Mouse (Mus musculus): ENCODE data around the gene Samhd1. TPM values are rescaled to one million over a fixed set of nuclear protein-coding genes. Genes with fewer than 3 reads are reported as not detected.

Samhd1 gene
- polyA plus RNA-seq, 1 experiment from 2014 or later: 24.9 TPM

DNA sequence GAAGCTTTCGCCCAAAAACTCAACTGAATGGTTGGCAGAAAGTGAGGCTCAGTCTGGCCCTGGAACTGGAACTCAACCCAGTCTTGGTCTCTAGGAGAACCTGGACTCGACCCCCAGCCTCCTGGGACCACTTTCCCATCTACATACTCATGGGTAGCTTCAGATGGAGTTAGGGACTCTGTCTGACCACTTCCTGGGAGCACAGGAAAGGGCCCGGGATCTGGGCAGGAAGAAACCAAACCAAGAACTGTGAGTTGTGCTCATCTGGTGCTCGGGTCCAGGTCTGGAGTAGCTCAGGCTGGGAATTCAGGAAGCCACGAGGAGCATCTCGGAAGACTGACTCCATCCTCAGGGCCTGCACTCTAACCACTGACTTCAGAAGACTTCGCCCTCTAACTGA is 58.5 kb downstream of the Samhd1 start:
- 58% methylated on average over 7 of the region's 7 CpGs for WGBS (ENCODE audit: insufficient replicate concordance)
- Histone ChIP-seq H3K4me2 (no peak overlapping the region), H3K4me3 (no peak overlapping the region), H3K36me3 (0 out of 2 replicates have a peak, but pooled peaks cover 2% of the 10 kb centered on the region), H3K27ac (no peak overlapping the region), H3K9me3 (replicated peaks) (no peaks in the 10 kb centered on the region), H3K27me3 (replicated peaks) (peaks cover 65% of the 10 kb centered on the region), H3K4me1 (peaks cover 58% of the 10 kb centered on the region), H3K9ac (no peak overlapping the region)
- no peak for ATAC-seq

DNA sequence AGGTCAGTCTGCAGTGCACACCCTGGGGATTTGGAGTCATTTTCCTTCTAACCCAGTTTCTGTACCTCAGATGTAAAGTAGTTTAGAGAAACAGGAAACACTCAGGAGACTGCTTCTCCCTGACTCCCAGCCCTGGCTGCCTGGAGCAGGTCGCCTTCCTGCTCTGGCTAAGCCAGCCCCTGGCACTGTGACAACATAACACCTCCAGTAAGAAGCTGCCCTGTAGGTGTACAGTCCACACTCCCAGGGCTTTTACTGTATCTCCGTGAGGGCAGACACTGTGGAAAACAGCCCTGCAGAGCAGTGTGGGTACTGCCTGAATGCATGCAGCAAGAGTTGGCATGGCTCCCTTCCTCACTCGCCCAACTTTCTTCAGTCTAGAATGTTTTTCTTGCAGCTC is 59.4 kb downstream of the Samhd1 start:
- no peaks in the 10 kb centered on the region for H3K9me3 ChIP-seq (replicated peaks)
- H3K4me3 ChIP-seq: no peak overlapping the region
- no peak for ATAC-seq
- H3K27ac ChIP-seq: no peak overlapping the region
- H3K9ac ChIP-seq: no peak overlapping the region
- H3K36me3 ChIP-seq: 0 out of 2 replicates have a peak, but pooled peaks cover 2% of the 10 kb centered on the region
- H3K4me2 ChIP-seq: no peak overlapping the region
- WGBS (ENCODE audit: insufficient replicate concordance): 52% methylated on average over 3 of the region's 3 CpGs
- peaks cover 67% of the 10 kb centered on the region for H3K4me1 ChIP-seq
- H3K27me3 ChIP-seq (replicated peaks): peaks cover 56% of the 10 kb centered on the region

DNA sequence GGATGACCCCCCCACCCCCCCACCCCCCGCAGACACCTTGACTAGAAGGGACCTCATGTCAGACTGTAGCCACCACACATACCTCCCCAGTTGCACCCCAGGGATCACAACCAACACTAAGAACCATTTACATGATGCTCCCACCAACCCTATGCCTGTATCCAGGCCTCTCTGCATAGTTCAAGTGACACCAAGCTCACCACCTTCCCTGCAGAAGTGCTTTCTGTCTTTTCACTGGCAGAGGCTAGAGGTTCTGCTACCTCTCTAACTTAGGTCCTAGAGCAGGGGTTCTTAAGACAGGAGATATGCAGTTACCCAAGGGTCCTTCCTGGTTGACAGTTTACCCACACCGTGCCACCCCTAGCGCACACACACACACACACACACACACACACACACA is 59.8 kb downstream of the Samhd1 start:
- peaks cover 71% of the 10 kb centered on the region for H3K4me1 ChIP-seq

DNA sequence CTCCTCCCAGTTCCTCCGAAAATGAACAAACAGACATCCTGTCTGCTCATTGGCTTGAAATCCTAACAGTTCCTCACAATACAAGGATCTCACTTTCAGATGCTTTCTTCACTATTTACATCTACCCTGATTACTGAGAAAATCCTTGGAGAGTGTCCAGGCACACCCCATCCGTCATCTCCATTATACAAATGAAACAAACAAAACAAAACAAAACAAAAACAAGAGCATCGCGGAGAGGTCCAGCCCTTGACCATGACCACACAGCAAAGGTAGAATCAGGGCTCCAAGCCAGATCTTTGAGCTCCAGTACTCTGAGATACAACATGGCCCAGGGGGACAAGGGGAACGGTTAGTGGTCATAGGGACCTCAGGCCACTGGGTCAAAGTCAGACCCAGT is 60.3 kb downstream of the Samhd1 start:
- peaks cover 47% of the 10 kb centered on the region for H3K27me3 ChIP-seq (replicated peaks)
- H3K4me2 ChIP-seq: no peak overlapping the region
- WGBS (ENCODE audit: insufficient replicate concordance): 77% methylated on average over 5 of the region's 5 CpGs
- H3K4me3 ChIP-seq: no peak overlapping the region
- H3K27ac ChIP-seq: no peak overlapping the region
- ATAC-seq: no peak
- H3K36me3 ChIP-seq: 0 out of 2 replicates have a peak, but pooled peaks cover 2% of the 10 kb centered on the region
- H3K9ac ChIP-seq: no peak overlapping the region
- H3K4me1 ChIP-seq: peaks cover 76% of the 10 kb centered on the region
- no peaks in the 10 kb centered on the region for H3K9me3 ChIP-seq (replicated peaks)

More for the DNA sequence above, 59.8 kb downstream of the Samhd1 start:
- Histone ChIP-seq H3K9me3 (replicated peaks) (no peaks in the 10 kb centered on the region), H3K4me3 (no peak overlapping the region), H3K27ac (no peak overlapping the region), H3K27me3 (replicated peaks) (peaks cover 51% of the 10 kb centered on the region), H3K36me3 (0 out of 2 replicates have a peak, but pooled peaks cover 2% of the 10 kb centered on the region), H3K9ac (no peak overlapping the region), H3K4me2 (no peak overlapping the region)
- ATAC-seq: no peak
- WGBS (ENCODE audit: insufficient replicate concordance): 62% methylated on average over 3 of the region's 3 CpGs

DNA sequence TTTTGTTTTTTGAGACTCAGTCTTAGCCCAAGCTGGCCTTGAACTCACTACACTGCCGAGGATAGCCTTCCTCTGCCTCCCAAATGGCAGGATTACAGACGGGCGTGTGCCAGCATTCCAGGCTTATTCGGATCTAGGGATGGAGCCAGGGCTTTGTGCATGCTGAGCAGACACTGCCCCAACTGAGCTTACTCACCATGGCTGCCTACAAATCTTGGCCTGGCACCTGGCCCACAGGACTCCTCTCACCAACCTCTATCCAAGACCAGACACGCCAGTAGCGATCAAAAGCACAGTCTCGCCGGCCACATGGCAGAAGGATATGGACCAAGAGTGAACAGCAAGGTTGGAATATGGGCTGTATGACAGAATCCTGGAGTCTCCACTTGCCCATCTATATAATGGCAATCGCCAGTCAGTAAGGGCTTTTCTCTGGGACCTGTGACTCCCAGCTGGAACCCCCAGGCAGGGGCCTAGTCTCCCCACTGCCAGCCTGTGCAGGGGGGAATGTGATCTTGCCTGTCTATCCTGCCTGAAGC is 60.8 kb downstream of the Samhd1 start:
- Histone ChIP-seq H3K27me3 (replicated peaks) (peaks cover 41% of the 10 kb centered on the region), H3K4me1 (peaks cover 78% of the 10 kb centered on the region), H3K27ac (no peak overlapping the region), H3K4me3 (no peak overlapping the region), H3K9ac (no peak overlapping the region), H3K36me3 (0 out of 2 replicates have a peak, but pooled peaks cover 2% of the 10 kb centered on the region), H3K4me2 (no peak overlapping the region), H3K9me3 (replicated peaks) (no peaks in the 10 kb centered on the region)
- ATAC-seq: no peak
- WGBS (ENCODE audit: insufficient replicate concordance): 71% methylated on average over 9 of the region's 9 CpGs

DNA sequence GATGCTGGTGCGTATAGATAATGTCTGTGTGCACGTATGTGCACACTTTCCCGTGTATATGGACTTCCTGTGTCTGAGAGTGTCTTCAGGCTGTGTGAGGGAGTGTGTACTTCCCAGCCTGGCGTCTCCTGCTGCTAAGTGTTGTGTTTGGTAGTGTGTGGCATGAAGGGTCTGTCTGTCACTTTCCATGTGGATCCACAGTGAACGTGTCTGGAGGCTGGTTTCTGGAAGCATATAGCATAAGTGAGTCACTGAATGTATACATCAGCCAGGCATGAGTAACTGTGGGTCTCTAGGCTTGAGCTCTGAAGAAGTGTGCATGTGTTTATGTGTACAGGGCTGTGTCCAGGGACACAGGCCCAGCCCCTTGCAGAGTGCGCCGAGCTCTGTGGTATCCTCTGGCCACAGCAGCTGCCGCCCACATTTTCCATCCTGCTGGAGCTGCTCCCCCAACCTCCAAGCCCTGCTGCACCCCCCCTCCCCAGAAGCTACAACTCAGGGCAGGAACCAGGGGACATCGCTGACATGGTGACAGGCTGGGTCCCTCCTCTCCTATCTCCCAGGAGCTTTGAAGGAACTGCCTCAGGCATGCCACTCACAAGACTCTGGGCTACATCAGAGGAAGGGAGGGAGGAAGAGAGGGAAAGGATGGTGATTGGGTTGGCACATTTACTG is 61.5 kb downstream of the Samhd1 start:
- no peak overlapping the region for H3K4me3 ChIP-seq
- ATAC-seq: no peak
- 59% methylated on average over 9 of the region's 9 CpGs for WGBS (ENCODE audit: insufficient replicate concordance)
- H3K9me3 ChIP-seq (replicated peaks): no peaks in the 10 kb centered on the region
- H3K27ac ChIP-seq: no peak overlapping the region
- H3K36me3 ChIP-seq: 0 out of 2 replicates have a peak, but pooled peaks cover 2% of the 10 kb centered on the region
- H3K4me2 ChIP-seq: no peak overlapping the region
- H3K4me1 ChIP-seq: peaks cover 85% of the 10 kb centered on the region
- H3K27me3 ChIP-seq (replicated peaks): peaks cover 34% of the 10 kb centered on the region
- no peak overlapping the region for H3K9ac ChIP-seq

DNA sequence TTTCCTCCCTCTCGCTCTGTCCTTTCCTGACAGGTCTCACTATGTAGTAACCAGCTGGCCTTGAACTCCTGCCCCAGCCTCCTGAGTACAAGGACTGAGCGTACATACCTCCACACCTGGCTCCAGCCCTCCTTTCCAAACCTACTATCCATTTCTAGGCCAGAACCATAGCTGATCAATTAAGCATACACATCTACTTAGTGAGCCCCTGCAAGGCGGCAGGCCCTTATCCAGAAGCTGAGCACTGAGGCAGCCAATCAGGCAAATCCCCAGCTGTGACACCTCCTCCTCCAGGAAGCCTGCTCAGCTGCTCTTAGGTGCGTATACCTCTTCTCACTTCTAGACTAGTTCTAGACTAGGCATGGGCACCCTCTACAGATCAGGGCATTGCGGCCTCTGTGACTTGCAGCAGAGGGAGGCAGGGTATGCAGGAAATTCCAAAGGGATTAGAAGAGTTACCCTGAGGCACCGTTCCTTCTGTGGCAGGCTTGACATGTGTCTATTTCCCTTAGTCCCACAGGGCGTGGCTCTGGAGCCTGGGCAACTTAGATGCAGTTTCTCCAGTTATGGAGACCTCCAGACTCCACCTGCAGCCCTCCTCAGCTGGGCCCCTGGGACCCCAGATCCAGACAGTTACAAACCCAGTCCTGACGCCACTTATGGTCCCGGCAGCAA is 62.6 kb downstream of the Samhd1 start:
- Histone ChIP-seq H3K27me3 (replicated peaks) (peaks cover 23% of the 10 kb centered on the region), H3K4me2 (no peak overlapping the region), H3K9me3 (replicated peaks) (no peaks in the 10 kb centered on the region), H3K4me3 (no peak overlapping the region), H3K27ac (no peak overlapping the region), H3K36me3 (0 out of 2 replicates have a peak, but pooled peaks cover 2% of the 10 kb centered on the region), H3K9ac (no peak overlapping the region), H3K4me1 (peaks cover 85% of the 10 kb centered on the region)
- ATAC-seq: no peak
- 60% methylated on average over 9 of the region's 9 CpGs for WGBS (ENCODE audit: insufficient replicate concordance)

DNA sequence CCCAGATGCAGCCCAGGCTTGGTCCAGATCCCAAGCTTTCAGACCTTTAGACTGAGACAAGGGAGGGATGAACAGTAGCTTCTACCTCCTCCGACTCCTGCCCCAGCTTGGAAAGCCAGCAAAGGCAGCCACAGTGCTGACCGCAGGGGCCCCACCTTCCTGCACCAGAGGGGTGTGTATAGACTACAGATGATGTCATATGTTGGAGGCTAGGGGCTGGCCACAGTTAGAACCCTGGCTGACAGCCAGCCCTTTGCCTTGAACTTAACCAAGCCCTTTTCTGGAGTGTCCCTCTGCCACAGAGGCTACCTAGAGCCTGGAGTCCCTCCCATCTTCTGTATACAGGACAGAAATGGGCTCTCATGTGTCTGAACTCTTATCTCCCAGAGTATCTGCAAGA is 63.5 kb downstream of the Samhd1 start:
- 0 out of 2 replicates have a peak overlapping the region, but pooled peaks have one; percentile 46 for H3K27ac ChIP-seq
- no peak overlapping the region for H3K4me3 ChIP-seq
- no peaks in the 10 kb centered on the region for H3K9me3 ChIP-seq (replicated peaks)
- no peak overlapping the region for H3K9ac ChIP-seq
- peaks cover 76% of the 10 kb centered on the region for H3K4me1 ChIP-seq
- WGBS (ENCODE audit: insufficient replicate concordance): 10% methylated on average over 2 of the region's 2 CpGs
- H3K4me2 ChIP-seq: no peak overlapping the region; the same call in 1 of the 2 replicates
- ATAC-seq: peak; percentile 61
- H3K27me3 ChIP-seq (replicated peaks): peaks cover 14% of the 10 kb centered on the region
- H3K36me3 ChIP-seq: 0 out of 2 replicates have a peak, but pooled peaks cover 2% of the 10 kb centered on the region

DNA sequence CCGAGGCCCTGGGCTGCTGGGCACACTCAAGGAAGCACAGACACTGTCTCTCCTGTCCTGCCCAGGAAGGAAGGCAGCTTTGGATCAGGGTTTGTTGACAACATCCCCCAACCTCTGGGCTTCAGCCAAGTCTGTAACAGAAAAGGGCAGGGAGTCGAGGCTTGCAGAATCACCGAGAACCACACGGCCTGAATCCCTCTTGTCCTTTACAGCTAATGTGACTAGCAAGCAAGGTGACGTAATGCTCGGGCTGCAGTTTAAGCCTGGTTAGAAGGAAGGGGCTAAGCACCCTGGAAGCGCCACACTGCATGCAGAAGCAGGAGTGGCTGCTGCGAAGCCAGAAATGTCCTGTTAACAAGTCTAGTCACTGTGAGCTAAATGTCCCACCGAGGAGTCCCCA is 64.7 kb downstream of the Samhd1 start:
- H3K4me2 ChIP-seq: no peak overlapping the region
- H3K27me3 ChIP-seq (replicated peaks): peaks cover 2% of the 10 kb centered on the region; the same call in 1 of the 2 replicates
- no peak overlapping the region for H3K4me3 ChIP-seq
- peak overlapping the region; percentile 46 for H3K27ac ChIP-seq
- H3K36me3 ChIP-seq: 0 out of 2 replicates have a peak, but pooled peaks cover 2% of the 10 kb centered on the region
- ATAC-seq: no peak
- 33% methylated on average over 9 of the region's 9 CpGs for WGBS (ENCODE audit: insufficient replicate concordance)
- peaks cover 72% of the 10 kb centered on the region for H3K4me1 ChIP-seq
- H3K9me3 ChIP-seq (replicated peaks): no peaks in the 10 kb centered on the region
- H3K9ac ChIP-seq: no peak overlapping the region

DNA sequence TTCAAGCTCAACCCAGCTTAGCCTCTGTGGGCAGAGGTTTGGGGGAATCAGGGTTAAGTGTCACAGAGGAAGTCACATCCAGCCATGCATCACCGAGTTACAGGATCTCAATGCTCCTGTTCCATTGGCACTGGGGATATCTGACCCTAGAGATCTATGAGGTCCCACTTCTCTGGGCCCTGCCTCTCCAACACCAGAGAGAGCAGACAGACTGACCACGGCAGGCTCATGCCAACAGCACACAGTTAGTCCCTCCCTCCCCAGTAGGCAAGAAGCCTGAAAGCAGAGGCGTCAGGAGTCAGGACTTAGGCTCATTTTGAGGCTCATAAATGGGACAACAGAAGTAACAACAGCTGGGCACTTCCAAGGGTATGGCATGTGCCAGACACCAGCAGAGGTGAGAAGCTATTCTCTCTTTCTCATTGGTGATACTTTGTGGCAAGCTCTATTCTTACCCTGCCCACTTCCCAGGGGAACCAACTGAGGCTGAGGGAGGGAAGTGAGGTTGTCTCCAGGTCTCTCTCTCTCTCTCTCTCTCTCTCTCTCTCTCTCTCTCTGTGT is 65.2 kb downstream of the Samhd1 start:
- Histone ChIP-seq H3K4me3 (no peak overlapping the region), H3K27me3 (replicated peaks) (no peaks in the 10 kb centered on the region), H3K36me3 (0 out of 2 replicates have a peak, but pooled peaks cover 2% of the 10 kb centered on the region), H3K4me2 (no peak overlapping the region), H3K27ac (peak overlapping the region; percentile 46; the same call in 1 of the 2 replicates), H3K9me3 (replicated peaks) (no peaks in the 10 kb centered on the region), H3K9ac (no peak overlapping the region), H3K4me1 (peaks cover 69% of the 10 kb centered on the region)
- no peak for ATAC-seq
- 28% methylated on average over 3 of the region's 3 CpGs for WGBS (ENCODE audit: insufficient replicate concordance)

DNA sequence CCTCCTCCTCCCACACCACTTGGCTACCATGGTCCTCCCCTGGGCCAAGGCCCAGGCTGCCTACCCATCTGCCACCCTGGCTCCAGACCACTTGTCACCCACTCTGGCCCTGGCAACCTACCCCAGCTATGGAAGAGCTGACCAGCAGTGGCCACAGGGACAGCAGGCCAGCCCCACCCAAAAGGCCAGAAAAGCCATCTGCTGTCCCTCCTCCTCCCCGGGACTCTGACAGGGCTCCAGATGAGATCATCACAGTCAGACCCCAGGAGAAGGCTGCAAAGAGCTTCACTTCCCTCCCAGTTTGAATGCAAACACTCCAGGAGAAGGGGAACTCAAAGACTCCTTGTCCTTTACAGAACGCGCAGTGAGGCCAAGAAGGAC is 65.7 kb downstream of the Samhd1 start:
- H3K27ac ChIP-seq: no peak overlapping the region
- ATAC-seq: no peak
- 0 out of 2 replicates have a peak, but pooled peaks cover 2% of the 10 kb centered on the region for H3K36me3 ChIP-seq
- H3K4me1 ChIP-seq: peaks cover 72% of the 10 kb centered on the region
- no peaks in the 10 kb centered on the region for H3K9me3 ChIP-seq (replicated peaks)
- H3K4me2 ChIP-seq: no peak overlapping the region
- 36% methylated on average over 3 of the region's 3 CpGs for WGBS (ENCODE audit: insufficient replicate concordance)
- H3K27me3 ChIP-seq (replicated peaks): no peaks in the 10 kb centered on the region
- no peak overlapping the region for H3K4me3 ChIP-seq
- H3K9ac ChIP-seq: no peak overlapping the region

Measured in liver, embryonic 12.5 days (tissue).